Mouse (Mus musculus) liver, embryonic 16.5 days (tissue): Measurements from ENCODE around the gene Cdc37. TPM values are rescaled to one million over a fixed set of nuclear protein-coding genes. Genes with fewer than 3 reads are reported as not detected.
A peak's percentile ranks its signal among the peaks of the same experiment; 100 is the strongest.

Experiments
- ATAC-seq: fragments of 200-750 bp; cut with Nextera tagmentation; 2 replicates; pipeline ENCODE4 v1.8.0; 2017; ENCODE audit warnings: low read depth, mild to moderate bottlenecking, moderate number of reproducible peaks, moderate library complexity
- H3K27ac ChIP-seq: fragments of 300-500 bp; sonication (generic); 2 replicates; pipeline ENCODE4 v1.5.1; 2014; ENCODE audit warnings: mild to moderate bottlenecking, low read length
- H3K27me3 ChIP-seq: fragments of 300-500 bp; sonication (generic); 2 replicates; pipeline ENCODE4 v1.6.1; 2014; ENCODE audit warnings: low read depth, low read length, mixed read lengths; ENCODE audit not compliant: control insufficient read depth, insufficient read depth
- H3K36me3 ChIP-seq: fragments of 300-500 bp; sonication (generic); 2 replicates; pipeline ENCODE4 v1.6.1; 2014; ENCODE audit warnings: mild to moderate bottlenecking; ENCODE audit not compliant: control insufficient read depth, insufficient read depth
- H3K4me1 ChIP-seq: fragments of 300-500 bp; sonication (generic); 2 replicates; pipeline ENCODE4 v1.6.1; 2014; ENCODE audit warnings: low read depth, low read length, mixed read lengths; ENCODE audit not compliant: control insufficient read depth
- H3K4me2 ChIP-seq: fragments of 300-500 bp; sonication (generic); 2 replicates; pipeline ENCODE4 v1.6.1; 2014; ENCODE audit warnings: low read depth, low read length, mixed read lengths
- H3K4me3 ChIP-seq: fragments of 300-500 bp; sonication (generic); 2 replicates; pipeline ENCODE4 v1.5.1; 2014; ENCODE audit warnings: low read depth, mild to moderate bottlenecking, low read length
- H3K9ac ChIP-seq: fragments of 300-500 bp; sonication (generic); 2 replicates; pipeline ENCODE4 v1.6.1; 2014; ENCODE audit warnings: low read depth, low read length
- H3K9me3 ChIP-seq: fragments of 300-500 bp; sonication (generic); replicated peaks from 2 replicates; pipeline ENCODE4 v1.6.1; 2016; ENCODE audit warnings: low read length; ENCODE audit not compliant: control insufficient read depth
- WGBS: fragments of 180-500 bp; shearing (Covaris S2); extraction: QIAGEN DNeasy Blood & Tissue Kit; methylation state at CpG from one replicate; pipeline ENCODE4 v1.1.7; 2014; ENCODE audit not compliant: insufficient replicate concordance; 5-methylcytosine and 5-hydroxymethylcytosine counted together
- polyA plus RNA-seq: library from polyadenylated mRNA; unstranded; fragments of >200 nt; fragmentation: Nextera tagmentation; extraction: Ambion mirVana; gene quantifications from 2 replicates; pipeline ENCODE4 v1.2.1, GENCODE M21; 2015

The Cdc37 gene
- polyA plus RNA-seq, 1 experiment from 2014 or later: 104 TPM

DNA sequence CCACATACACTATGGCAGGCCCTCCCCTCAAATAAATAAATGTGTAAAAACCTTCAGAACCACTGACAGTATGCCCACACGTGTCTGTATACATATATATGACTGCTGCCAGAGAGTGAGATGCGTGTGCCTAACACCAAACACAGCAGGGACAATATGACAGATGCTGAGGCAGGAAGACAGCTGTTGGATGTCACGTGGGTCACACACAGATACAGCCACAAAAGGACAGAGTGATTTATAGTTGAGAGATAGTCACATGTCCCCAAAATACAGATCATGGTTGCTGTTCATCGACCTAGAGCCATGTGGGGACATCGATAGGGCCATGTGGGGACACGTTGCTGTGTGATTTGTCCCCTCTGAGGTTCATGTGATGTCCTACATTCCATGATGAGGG lies 32.7 kb downstream of the Cdc37 start:
- Histone ChIP-seq H3K4me2 (no peak overlapping the region), H3K36me3 (0 out of 2 replicates have a peak, but pooled peaks cover 3% of the 10 kb centered on the region), H3K4me3 (no peak overlapping the region), H3K27ac (no peak overlapping the region), H3K9ac (no peak overlapping the region), H3K4me1 (no peaks in the 10 kb centered on the region), H3K27me3 (no peaks in the 10 kb centered on the region), H3K9me3 (no peaks in the 10 kb centered on the region)
- no peak for ATAC-seq
- 62% methylated on average over 6 of the region's 6 CpGs for WGBS

DNA sequence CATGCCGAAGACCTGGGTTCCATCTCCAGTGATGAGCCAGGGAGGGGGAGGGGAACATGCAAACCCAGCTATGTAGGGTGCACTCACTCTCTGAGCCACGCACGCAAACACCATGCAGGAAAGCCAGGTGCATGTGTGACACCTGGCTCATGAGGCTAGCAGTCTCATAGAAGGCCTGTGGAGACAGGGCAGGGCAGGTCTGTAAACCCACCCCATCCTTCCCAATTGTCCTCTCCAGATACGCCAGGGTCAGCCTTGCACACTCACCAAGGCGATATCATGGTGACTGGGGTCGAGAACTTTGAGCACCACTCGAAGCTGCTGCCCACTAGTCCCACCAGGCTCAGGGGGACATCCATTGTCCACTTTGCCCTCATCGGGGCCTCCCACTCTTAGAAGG lies 34.7 kb downstream of the Cdc37 start:
- 77% methylated on average over 8 of the region's 8 CpGs for WGBS

DNA sequence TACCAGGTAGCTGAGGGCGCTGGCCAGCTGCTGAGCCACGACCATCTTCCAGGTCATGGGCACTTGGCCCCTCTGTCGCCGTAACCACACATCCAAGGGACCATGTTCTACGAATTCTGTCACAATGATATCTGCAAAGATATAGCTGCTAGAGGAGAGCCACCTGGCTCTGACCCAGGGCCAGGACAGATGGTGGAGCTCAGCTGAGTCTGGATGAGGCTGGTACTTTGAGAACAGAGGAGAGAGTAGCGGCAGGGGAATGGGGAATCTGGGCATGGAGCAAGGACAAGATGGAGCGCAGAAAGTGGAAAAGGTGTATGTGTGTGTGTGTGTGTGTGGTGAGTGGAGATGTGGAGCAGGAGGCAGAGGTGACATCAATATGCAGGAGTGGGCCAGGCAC lies 35.6 kb downstream of the Cdc37 start:
- Histone ChIP-seq H3K4me2 (no peak overlapping the region), H3K27me3 (no peaks in the 10 kb centered on the region), H3K27ac (no peak overlapping the region), H3K4me3 (no peak overlapping the region), H3K9ac (no peak overlapping the region), H3K4me1 (no peaks in the 10 kb centered on the region), H3K36me3 (no peaks in the 10 kb centered on the region), H3K9me3 (no peaks in the 10 kb centered on the region)
- no peak for ATAC-seq
- WGBS: 81% methylated on average over 7 of the region's 7 CpGs

More for the DNA sequence above, 34.7 kb downstream of the Cdc37 start:
- Histone ChIP-seq H3K27me3 (no peaks in the 10 kb centered on the region), H3K27ac (no peak overlapping the region), H3K9me3 (no peaks in the 10 kb centered on the region), H3K4me2 (no peak overlapping the region), H3K4me1 (no peaks in the 10 kb centered on the region), H3K36me3 (no peaks in the 10 kb centered on the region), H3K9ac (no peak overlapping the region), H3K4me3 (no peak overlapping the region)
- no peak for ATAC-seq

DNA sequence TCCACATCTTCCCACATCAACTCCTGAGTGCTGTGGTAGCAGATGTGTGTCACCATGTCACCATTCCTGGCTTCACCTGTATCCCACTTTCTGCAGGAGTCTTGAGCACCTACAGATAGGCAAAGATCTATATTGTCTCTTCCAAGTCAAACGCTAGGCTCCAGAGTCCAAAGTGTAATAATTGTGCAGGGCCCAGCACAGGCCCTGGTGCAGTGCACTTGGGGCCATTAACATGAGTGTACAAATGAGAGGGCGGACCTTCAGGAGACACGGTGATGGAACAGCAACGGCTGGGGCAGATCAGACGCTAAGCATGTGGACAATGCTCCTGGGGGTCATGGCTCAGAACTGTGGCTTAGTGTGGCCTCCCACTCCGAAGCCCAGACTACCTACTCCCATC lies 36.0 kb downstream of the Cdc37 start:
- no peaks in the 10 kb centered on the region for H3K36me3 ChIP-seq
- H3K27ac ChIP-seq: no peak overlapping the region
- H3K4me2 ChIP-seq: no peak overlapping the region
- no peaks in the 10 kb centered on the region for H3K27me3 ChIP-seq
- ATAC-seq: no peak
- 79% methylated on average over 6 of the region's 6 CpGs for WGBS
- no peaks in the 10 kb centered on the region for H3K4me1 ChIP-seq
- H3K4me3 ChIP-seq: no peak overlapping the region
- H3K9ac ChIP-seq: no peak overlapping the region
- H3K9me3 ChIP-seq: no peaks in the 10 kb centered on the region

DNA sequence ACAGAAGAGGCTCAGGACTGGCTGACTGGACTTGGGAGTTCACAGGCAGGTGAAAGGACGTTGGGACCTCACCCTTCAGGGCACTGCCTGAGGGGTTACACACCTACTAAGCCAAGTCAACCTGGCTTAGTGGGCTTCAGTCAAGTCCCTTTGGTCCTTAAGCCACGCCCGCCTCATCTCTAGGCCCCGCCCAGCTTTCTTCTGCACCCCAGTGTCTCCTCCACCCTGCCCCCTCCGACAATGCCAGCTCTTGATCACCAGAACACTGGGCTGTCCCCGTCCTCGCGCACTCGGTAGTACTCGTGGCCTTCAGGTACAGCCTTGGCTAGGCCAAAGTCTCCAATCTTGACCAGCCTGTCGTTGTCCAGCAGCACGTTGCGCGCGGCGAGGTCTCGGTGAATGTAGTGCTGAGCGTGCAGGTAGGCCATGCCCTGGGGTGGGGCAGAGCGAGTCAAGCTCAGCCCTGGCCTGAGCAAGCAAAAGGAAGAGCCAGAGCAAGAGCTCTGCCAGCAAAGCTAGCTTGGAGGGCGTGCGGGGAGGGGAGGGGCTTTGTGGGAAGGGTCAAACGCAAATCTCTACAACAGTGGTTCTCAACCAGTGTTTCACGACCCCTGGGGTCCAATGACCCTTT lies 42.1 kb downstream of the Cdc37 start:
- H3K27me3 ChIP-seq: no peaks in the 10 kb centered on the region
- H3K4me3 ChIP-seq: no peak overlapping the region
- no peaks in the 10 kb centered on the region for H3K9me3 ChIP-seq
- no peak for ATAC-seq
- no peaks in the 10 kb centered on the region for H3K36me3 ChIP-seq
- 65% methylated on average over 23 of the region's 23 CpGs for WGBS
- H3K4me2 ChIP-seq: no peak overlapping the region
- H3K4me1 ChIP-seq: peaks cover 37% of the 10 kb centered on the region
- no peak overlapping the region for H3K9ac ChIP-seq
- H3K27ac ChIP-seq: no peak overlapping the region

DNA sequence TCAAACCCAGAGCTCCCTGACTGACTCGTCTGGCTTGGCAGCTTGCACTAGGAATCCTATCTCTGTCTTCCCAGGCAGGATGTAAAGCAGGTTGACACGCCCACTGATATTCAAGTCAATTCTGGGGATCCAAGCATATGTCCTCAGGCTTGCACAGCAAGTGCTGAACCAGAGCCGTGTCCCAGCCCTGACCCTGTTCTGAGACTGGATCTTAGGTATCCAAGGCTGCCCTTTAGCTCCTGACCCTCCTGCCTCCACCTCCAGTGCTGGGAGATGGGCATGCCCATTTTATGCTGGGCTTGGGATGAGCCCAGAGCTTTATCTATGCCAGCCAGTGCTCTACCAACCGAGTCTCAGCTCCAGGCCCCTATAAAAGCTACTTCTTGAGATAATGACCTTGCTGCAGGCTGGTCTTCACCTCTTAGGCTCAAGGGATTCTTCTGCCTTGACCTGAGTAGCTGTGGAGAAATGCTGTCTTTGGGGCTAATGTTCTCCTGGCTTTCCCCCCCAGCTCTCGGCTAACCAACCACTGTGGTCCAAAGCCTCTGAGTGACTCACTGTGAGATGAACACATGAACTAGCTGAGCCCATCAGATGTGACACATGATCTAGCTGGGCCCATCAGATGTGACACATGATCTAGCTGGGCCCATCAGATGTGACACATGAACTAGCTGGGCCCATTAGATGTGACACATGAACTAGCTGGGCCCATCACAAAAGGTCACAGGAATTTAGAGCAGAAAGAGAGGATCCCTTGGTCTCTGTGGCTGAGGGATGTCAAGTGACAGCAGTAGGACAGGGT lies 43.8 kb downstream of the Cdc37 start:
- Histone ChIP-seq H3K9me3 (no peaks in the 10 kb centered on the region), H3K4me1 (peaks cover 37% of the 10 kb centered on the region), H3K4me3 (no peak overlapping the region; the same call in 1 of the 2 replicates), H3K36me3 (no peaks in the 10 kb centered on the region), H3K27me3 (no peaks in the 10 kb centered on the region), H3K9ac (peak overlapping the region; percentile 21; the same call in 1 of the 2 replicates), H3K27ac (peak overlapping the region; percentile 85), H3K4me2 (peak overlapping the region; percentile 33)
- ATAC-seq: peak; percentile 86
- WGBS: 29% methylated on average over 5 of the region's 5 CpGs

DNA sequence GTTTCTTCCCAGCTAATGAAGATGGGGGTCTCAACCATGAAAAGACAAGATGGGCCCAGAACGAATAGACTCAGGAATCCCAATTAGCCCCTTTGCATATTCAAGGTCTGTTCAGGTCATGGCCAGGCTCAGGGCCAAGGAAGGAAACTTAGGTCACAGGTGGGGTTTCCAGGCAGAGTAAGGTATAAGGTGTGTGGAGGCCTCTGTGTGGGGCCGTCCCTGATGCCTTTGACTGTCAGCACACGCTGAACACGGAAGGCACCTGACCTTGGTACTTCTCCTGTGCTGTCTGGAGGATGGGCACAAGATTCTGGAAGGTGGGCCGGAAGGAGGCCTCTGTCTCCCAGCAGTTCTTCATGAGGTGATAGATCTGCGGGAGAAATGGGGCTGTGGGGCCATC lies 45.0 kb downstream of the Cdc37 start:
- Histone ChIP-seq H3K4me2 (no peak overlapping the region), H3K27ac (no peak overlapping the region; the same call in 1 of the 2 replicates), H3K9me3 (no peaks in the 10 kb centered on the region), H3K27me3 (no peaks in the 10 kb centered on the region), H3K36me3 (no peaks in the 10 kb centered on the region), H3K4me3 (no peak overlapping the region), H3K4me1 (peaks cover 45% of the 10 kb centered on the region), H3K9ac (no peak overlapping the region)
- no peak for ATAC-seq
- 79% methylated on average over 6 of the region's 6 CpGs for WGBS

DNA sequence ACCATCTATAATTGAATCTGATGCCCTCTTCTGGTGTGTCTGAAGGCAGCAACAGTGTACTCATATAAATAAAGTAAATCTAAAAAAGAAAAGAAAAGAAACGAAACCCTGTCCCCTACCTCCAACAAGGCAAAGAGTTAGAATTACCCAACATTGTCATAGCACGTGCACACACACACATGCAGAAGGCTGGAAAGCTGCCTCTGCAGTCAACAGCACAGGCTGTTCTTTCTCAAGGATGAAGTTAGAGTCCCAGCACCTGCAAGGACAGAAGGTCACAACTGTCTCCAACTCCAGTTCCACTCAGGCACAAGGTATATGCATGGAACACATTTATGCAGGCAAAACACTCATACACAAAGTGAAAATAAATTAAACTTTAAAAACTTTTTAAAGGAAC lies 47.7 kb downstream of the Cdc37 start:
- Histone ChIP-seq H3K36me3 (no peaks in the 10 kb centered on the region), H3K4me1 (peaks cover 45% of the 10 kb centered on the region)
- WGBS: 80% methylated on average over 2 of the region's 2 CpGs

More for the DNA sequence above, 47.7 kb downstream of the Cdc37 start:
- no peak overlapping the region for H3K4me2 ChIP-seq
- no peak overlapping the region for H3K9ac ChIP-seq
- H3K27ac ChIP-seq: no peak overlapping the region
- no peaks in the 10 kb centered on the region for H3K27me3 ChIP-seq
- ATAC-seq: no peak
- H3K9me3 ChIP-seq: no peaks in the 10 kb centered on the region
- no peak overlapping the region for H3K4me3 ChIP-seq
